Mouse (Mus musculus) c-Kit-positive CD71-positive TER-119-positive erythroid progenitor cells, embryonic 14.5 days (primary cell): ENCODE results near the gene Spsb4.

Experiments used
- DNase-seq: peaks from one replicate; pipeline ENCODE4 v3.0.0-alpha.2; 2013; ENCODE audit warnings: low spot score

Spsb4 gene

DNA sequence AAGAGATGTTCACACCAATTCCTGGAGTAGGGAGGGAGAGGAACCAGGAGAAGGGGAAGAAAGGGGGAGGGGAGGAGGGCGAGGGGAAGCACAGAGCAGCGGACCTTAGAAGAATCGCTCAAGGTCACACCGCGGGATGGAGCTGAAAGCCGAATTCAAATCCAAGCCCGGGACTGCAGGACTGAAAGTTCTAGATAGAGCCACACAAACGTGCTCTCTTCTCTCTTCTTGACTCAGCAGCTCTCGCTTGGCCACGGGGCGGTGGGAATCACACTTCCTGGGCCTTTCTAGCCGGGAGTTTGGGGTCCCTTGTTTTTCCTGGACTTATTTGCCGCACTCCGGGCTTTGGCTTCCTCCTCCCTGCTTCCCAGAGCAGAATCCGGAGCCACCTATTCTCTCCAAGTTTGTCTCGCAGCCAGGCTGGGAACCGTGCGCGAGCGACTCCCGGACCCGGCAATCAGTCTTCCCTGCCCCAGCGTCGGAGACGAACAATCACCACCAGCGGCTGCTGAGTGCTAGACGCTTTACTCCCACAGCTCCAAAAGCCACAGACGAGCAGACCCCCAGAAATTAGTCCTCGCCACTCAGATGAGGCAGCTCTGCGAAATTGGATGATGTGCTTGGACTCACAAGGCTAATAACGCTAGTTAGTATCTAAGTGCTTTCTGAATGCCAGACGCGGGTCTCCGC lies 1.4 kb downstream of the Spsb4 start:
- DNase-seq: no peak

DNA sequence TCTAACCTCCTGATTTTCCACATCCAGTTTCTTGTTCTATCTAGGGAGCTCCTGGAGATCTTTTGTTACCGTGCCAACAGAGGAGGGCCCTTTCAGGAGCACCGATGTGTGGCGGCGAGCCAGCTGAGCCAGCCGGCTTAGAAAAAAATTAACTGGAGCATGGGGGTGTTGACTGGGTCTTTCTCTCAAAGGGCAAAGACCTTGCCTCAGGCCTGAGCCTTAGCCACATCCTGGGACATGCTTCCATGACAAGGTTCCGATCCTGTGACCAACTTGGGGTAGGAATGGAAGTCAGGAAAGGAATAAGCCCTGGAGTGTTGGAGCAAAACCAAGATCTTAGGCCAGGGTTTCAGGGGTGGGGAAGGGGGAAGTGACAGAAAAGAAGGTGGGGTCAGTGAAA lies 2.9 kb downstream of the Spsb4 start:
- no peak for DNase-seq

DNA sequence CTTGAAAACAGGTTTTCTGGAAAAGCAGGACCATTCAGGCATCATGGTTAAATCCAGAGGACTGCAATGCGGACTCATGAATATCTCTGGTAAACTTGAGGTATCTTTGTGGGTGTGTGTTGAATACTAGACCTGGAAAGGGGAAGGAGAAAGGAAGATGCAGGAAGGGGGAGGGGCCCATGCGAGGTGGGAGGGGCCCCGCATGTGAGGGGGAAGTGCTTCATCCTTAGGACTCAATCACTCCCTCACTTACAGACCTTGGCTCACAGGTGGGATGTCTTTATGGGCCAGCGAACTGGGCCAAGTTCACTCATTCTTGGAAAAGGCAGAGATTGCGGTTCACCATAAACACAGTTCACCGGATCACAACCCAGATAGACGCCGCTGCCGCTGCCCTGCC lies 4.9 kb downstream of the Spsb4 start:
- no peak for DNase-seq

DNA sequence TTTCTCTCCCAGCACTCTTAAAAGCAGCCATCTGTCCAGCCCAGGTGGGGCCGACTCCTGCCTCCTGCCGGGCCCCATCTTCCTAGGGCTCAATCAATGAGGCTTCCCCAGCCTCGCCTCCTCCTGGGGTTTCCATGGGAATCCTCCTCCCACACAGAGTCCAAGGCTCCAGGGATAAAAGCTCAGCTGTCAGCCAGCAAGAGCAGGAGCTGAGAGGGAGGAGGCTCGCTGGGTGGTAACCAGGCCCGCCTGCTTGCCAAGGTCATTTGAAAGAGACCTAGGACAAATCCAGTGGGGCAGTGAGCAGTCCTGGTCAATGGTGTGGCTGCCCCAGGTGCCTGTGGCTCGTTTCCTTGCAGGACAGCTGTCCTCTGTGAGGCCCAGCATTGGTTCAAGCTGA lies 5.5 kb downstream of the Spsb4 start:
- no peak for DNase-seq

DNA sequence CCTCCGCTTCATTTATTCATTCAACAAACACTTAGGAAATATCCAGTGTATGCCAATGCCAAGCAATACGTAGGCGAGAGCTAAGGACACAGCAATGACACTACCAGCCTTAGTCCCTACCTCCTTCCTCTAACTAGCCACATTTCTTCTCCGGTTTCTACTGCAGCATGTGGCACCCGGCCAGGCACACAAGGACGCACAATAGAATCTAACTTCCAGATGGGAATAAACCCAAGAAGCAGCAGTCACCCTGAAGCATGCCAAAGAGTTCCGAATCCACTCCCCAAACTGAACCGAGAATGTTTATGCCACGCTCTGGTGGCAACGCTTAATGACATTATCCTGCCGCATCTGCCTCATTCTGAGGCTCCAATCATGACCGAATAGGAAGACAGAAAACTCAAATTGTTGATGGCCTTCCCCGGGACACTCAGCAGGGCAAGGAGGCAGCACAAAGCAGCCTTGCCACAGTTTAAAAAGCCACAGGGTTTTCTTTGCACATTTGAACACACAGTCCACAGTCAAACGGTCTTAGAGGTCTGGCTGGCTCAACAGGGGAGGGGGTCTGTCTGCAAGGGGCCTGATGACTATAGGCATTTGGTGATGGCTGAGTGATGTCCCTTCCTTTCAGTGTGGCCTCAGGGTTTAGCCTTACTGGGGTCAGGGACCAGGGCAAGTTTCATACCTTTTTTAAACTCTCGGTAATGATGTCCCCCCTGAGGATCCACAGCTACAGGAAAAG lies 7.0 kb downstream of the Spsb4 start:
- no peak for DNase-seq

DNA sequence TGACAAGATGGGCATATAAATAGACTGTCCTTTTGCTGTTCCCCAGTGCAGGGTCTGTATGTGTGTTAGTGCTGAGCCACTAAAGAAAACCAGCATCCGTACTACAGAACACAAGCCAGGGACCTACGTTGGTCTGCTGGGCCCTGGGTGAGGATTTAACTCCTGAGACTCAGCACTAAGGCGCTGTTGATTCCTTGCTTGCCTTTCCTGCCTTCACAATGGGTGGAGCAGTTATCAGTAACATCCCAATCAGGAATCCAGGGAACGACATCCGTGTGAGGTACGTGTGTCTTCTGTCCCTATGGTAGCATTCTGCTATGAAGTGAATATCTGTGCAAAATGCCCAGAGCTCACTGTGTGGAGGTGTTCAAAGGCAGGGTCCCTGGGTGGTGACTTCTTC lies 8.2 kb downstream of the Spsb4 start:
- no peak for DNase-seq

DNA sequence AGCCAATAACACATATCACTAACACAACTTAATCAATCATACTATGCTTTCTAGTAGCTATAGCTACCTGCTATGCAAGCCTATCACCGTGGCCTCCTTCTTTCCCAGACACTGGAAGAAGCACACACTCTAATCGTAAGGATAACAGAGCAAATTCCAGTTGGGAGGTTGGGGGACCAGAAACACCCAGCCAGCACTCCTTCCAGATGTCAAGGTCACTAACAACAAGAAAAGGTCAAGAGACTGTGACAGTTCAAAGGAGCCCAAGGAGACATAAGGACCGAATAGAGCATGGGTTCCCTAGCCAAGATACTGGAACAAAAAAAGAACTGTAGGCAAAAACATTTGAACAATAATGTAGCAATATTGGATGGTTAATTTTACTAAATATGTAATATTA lies 13.9 kb downstream of the Spsb4 start:
- no peak for DNase-seq

DNA sequence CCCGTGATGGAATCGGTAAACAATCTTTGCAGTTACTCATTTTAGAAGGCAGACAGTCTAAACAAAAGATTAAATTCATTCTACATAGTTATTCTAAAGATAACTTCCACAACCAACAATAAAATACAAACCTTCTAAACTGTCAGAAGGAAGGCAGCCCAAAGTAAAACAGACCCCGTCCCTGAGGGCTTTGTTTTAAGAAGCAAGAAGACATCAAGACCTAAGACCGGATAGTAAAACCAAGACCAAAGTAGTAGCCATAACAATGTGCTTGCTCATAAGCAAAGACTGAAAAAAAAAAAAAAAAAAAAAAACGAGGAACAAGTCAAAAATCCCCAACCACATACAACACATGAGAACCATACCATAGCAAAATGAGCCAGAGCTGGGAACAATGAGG lies 15.5 kb downstream of the Spsb4 start:
- DNase-seq: no peak

DNA sequence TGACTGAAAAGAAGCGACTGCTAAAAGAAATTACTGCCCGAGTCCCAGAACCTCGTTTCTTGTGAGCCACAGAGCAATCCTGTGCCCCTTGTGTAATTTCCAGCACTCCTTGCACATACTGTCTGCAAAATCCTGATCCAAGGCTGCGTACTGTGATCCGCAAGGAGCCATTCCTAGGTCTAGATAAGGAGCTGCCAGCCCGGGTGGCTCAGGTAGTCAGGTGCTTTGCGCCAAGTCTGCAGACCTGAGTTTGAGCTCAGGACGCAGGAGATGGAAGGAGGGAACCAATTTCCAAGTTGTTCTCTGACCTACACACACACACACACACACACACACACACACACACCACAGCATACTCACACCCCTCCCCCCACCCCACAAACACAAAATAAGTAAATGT lies 16.0 kb downstream of the Spsb4 start:
- DNase-seq: no peak

DNA sequence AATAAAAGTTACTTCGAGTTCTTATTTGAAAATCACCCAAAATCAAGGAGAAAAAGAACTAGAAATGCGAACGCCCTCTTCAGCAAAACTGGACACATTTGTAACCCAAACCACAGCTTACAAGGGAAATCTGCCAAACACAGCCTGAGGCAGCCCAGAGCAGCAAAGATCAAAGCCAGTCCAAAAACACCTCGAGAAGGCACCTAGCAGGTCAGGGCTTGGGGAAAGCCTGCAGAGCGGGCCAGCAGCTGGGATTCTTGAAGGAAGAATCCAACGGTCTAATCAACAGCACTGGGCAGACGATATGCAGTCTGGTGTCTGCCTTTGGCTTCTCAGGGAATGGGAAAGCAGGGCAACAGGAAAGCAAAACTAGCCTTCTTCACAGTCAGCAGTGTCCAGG lies 16.6 kb downstream of the Spsb4 start:
- no peak for DNase-seq

DNA sequence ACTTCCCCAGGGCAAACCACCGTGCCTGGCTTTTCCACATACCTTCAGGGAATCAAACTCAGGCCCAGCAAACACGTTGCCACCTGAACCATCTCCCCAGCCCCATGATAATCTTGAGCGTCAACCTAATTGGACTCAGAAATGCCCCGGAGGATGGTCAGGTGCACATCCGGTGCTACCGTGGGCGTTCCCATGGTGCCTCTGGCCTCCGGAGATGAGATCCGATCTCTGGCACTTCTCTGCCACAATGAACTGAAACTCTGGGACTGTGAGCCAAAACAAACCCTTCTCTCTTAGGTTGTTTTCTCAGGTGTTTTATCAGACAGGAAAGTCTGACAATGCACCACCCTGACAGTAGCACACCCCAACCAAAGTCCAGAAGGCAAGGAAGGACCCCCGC lies 17.2 kb downstream of the Spsb4 start:
- no peak for DNase-seq

DNA sequence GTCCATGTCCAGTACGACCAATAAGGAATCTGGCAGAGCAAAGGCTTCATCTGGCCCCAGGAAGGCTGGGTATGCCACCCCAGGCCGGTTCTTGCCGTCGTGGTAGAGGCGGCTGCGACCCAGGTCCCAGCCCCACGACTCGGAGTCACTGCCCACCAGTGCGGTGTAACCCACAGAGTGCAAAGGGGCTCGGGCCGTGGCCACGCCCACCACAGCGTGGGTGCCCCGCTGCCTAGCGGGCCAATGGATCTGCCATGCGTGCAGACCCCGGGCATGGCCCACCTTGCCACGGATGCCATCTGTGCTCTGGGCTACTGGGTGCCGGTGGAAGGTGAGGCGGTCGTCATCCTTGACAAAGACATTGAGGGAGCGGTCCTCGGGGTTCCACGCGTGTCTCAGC lies 22.9 kb downstream of the Spsb4 start:
- DNase-seq: no peak

DNA sequence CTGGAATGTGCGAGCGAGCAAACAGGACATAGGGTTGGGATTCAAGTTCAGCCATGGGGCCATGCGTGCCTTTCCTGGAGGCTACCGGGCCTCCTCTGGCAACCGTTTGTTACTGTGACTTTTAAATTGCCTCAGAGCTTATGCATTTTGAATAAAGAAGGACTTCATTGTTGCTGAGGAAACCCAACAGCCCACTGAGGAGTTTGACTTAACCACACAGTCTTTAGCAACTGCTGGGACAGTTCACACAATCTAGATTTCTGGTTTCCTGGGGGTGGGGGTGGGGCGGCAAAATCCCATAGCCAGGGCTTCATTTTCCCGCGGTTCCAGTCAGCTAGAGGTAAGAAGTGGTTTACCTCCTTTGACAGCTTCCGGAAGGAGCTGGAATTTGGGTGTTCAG lies 23.9 kb downstream of the Spsb4 start:
- no peak for DNase-seq

DNA sequence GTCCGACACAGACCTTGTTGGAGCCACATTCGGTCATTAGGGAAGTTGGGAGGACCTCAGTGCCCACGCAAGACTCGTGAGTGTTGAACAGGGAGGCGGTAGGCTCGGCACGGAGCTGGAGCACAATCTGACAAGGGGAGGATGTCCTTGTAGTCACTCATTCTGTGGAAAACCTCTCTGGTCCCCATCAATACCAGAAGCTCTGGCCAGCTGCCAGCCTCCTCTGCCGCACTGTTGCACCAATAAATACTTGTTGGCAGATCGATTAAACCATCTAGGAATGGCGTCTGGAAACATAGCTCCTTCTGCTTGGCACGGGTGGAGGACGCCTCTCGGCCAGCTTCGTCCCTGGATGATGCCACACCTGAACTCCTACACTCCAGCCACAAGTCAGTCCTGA lies 27.5 kb downstream of the Spsb4 start:
- DNase-seq: no peak

DNA sequence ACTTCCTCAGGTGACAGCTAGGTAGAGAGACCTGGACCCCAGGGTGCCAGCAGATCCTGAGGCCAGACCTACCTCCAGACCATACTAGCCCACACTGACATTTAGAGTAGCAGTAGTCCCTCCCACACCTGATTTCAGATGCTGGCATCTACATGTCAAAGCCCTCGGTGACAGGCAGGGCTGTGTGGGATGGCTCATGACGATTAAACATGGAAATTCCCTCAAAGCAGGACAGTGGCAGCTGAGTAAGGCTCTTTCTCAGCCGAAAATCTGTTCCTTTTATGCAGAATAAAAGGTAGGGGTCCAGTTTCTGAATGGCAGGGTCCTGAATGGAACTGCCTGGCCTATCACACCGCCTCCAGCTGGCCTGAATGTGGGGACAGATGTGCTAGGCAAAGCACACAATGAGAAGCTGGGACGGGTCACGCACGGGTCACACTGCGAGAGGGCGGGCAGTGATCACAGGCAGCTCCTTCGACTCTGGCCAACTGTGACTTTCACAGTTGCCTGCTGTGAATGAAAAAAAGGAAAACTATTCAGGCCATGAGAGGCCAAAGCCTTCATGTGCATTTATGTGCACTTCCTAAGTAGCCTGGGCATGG lies 29.2 kb downstream of the Spsb4 start:
- no peak for DNase-seq

DNA sequence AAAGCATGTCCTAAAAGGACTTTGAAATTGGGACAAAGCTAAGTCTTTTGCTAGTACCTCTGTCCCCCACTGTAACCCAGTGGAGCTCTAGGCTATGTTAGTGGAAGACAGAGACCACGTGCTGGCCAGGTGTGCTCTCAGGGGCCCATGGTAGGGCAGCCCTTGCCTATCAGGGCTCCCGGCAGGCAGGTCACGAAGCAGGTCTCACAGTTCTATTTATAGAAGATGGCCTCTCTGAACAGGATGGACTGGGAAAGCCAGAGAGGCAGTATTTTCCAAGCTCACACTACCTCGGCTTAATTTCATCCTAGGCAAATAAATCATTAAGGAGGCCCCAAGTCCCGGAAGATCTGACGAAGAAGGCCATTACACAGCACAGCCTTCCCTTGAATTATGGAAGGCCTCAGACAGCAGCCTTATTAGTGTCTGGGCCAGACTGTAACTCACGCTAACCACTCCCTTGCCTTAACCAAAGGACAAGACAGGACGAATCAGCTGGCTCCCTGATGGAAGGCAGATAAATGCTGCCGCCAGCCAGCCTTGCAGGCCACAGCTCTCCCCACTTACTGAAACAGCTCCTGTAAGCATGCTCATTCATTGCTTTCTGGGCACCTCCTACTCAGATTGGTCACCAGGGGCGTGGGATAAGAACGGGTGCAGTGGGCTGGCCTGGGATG lies 31.7 kb downstream of the Spsb4 start:
- DNase-seq: no peak

DNA sequence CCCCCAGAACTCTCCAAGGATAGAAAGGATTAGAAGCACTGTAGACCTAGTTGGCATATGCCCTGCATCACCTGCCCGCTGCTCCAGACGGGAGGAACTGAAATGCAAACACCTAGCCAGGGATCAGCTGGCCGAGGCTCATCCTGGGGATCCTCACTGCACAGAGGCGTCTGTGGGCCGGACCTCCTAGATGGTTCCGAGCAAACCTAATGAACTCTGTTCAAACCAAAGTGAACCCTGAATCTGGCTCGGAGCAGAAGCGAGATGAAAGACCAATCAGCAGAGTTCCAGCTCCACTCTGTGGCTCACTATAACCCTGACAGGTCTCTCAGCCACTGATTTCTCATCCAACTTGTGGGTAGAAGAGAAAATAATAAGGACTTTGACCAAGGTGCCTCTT lies 34.6 kb downstream of the Spsb4 start:
- DNase-seq: no peak

DNA sequence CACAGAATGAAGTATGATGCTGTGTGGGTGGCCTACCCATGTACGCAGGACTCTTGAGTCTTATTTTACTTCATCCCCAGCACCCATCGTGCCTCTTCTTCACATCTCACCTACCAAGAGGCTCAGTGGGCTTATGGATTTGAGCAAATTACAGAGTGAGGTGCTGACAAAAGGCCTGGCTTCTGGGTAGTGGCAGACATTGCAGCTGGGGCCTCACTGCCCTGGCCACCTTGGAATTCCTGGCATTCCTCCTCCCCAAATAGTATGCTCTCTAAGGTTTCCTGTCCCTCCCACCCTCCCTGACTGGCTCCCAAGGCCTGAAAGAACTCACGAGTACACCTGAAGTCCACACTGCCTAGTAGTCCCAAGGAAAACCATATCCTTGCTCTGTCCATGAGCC lies 35.7 kb downstream of the Spsb4 start:
- DNase-seq: no peak

DNA sequence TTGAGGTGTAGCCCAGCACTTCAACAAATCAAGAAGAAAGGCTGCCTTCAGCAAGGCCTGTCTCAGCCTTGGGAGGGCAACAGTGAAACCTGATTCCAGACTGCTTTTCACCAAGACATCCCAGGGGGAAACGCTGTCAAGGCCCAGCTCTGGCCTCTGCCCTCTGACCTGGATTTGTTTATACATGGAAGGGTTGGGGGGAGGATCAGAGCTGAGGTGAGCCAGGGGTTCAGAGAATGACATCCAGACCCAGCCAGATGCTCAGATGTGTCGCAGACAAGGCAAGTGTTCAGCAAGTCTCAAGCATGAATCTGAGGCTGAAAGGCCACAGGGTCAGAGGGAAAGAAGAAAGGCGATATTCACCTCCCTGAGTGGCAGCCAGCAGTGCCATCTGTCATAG lies 36.3 kb downstream of the Spsb4 start:
- DNase-seq: no peak

DNA sequence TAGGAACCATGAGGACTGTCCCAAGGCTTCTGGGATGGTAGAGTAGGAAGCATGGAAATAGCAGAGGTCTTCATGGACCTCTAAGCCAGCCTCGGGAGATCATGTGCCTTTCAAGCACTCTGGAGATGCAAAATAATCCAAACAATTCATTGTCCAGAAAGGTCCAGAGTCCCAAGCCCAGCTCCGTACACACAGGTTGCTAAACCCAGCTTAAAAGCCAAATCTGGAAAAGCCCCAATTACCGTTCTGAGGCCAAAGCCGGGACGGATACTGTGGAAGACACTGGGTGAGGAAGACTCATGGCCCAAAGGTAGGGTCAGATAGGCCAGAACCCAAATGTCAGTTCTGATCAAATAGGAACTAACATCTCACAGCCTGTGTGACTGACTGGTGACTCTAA lies 36.8 kb downstream of the Spsb4 start:
- DNase-seq: no peak

DNA sequence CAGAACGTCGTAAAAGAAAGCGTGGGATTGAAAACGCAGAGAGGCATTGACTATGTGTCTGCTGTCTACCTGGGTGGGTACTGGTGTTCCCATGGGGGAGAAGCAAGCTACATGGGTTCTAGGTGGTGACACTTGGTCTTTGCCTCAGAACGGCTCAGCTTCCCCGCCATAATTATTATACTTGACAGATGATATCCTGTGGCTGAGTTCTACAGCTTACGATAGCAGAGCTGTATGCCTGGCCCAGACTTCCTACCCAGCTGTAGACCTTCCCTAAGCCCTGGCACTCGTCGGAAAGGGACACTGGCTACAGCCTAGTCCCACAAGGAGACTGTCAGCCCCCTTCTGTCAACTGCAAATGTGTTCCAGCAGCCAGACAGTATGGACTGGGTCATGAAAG lies 37.5 kb downstream of the Spsb4 start:
- no peak for DNase-seq

DNA sequence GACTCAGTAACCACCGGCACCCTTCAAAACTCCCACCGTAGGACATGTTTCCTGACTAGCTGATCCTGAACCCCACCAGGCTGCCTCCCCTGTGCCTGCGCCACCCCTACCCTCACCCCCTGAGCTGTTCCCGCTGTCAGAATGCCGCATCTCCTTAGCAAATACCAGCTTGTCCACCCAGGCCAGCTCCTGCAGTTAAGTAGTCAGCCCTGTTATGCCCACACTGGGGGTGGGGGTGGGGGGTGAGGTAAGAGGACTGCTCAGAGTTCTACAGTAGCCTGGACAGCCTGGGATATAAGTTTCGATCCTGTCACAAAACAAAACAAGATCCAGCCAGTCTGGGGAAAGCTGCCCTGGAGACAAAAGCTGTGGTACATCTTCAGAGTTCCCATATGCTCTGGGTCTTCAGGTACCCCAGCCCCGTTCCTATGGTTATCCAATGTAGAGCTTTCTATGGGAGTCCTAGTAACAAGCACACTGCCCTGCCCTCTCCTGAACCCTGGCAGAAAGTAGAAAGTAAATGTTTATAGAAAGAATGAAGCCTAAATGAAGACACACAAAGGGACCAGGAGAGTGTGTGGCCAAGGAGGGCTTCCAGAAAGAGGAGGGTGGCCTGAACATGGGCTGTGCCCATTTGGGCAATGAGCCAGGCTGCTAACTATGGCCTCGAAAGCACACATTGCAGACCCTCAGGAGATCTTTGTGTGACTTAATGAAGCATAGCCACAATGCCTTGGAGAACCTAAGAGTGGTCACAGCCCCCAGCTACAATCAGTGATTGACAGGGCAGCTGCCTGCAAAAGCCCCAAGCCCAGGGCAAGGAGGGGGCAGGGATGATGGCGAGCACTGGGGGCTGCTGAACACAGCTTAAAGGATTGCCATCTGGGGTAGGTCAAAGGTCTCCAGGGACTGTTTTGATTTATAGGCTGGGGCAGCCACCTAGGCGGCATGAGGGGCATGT lies 38.3 kb downstream of the Spsb4 start:
- no peak for DNase-seq
